Mouse (Mus musculus) intestine, postnatal 0 days (tissue): ENCODE measurements around the gene Polm. TPM values are rescaled to one million over a fixed set of nuclear protein-coding genes. Genes with fewer than 3 reads are reported as not detected.
A peak's percentile ranks its signal among the peaks of the same experiment; 100 is the strongest.

Source experiments
- ATAC-seq: fragments of 200-750 bp; cut with Nextera tagmentation; 2 replicates; pipeline ENCODE4 v1.8.0; 2017; ENCODE audit warnings: mild to moderate bottlenecking, moderate TSS enrichment, moderate library complexity
- H3K27ac ChIP-seq: fragments of 300-500 bp; sonication (generic); 2 replicates; pipeline ENCODE4 v1.5.1; 2014; ENCODE audit warnings: mild to moderate bottlenecking, low read depth, low read length, moderate library complexity
- H3K27me3 ChIP-seq: fragments of 300-500 bp; sonication (generic); replicated peaks from 2 replicates; pipeline ENCODE4 v1.6.1; 2014; ENCODE audit warnings: low read length, mixed read lengths; ENCODE audit not compliant: control insufficient read depth, insufficient read depth
- H3K36me3 ChIP-seq: fragments of 300-500 bp; sonication (generic); 2 replicates; pipeline ENCODE4 v1.6.1; 2014; ENCODE audit warnings: mild to moderate bottlenecking, moderate library complexity; ENCODE audit not compliant: control insufficient read depth, insufficient read depth
- H3K4me1 ChIP-seq: fragments of 300-500 bp; sonication (generic); replicated peaks from 2 replicates; pipeline ENCODE4 v1.6.1; 2014; ENCODE audit warnings: antibody characterized with exemption, low read length, mixed read lengths; ENCODE audit not compliant: control insufficient read depth, insufficient read depth
- H3K4me2 ChIP-seq: fragments of 300-500 bp; sonication (generic); replicated peaks from 2 replicates; pipeline ENCODE4 v1.6.1; 2014; ENCODE audit warnings: low read depth, mild to moderate bottlenecking, moderate library complexity
- H3K4me3 ChIP-seq: fragments of 300-500 bp; sonication (generic); 2 replicates; pipeline ENCODE4 v1.5.1; 2014; ENCODE audit warnings: low read depth, low read length
- H3K9ac ChIP-seq: fragments of 300-500 bp; sonication (generic); 2 replicates; pipeline ENCODE4 v1.6.1; 2014; ENCODE audit warnings: mild to moderate bottlenecking, low read depth, low read length
- H3K9me3 ChIP-seq: fragments of 300-500 bp; sonication (generic); 2 replicates; pipeline ENCODE4 v1.6.1; 2016; ENCODE audit warnings: mixed run types; ENCODE audit not compliant: control insufficient read depth
- CTCF ChIP-seq: sonication (generic); IDR thresholded peaks from 2 replicates; pipeline ENCODE4 v1.5.1; 2016; ENCODE audit warnings: low read depth, mild to moderate bottlenecking, control low read depth, antibody characterized with exemption, moderate library complexity
- WGBS: fragments of 180-500 bp; shearing (Covaris S2); extraction: QIAGEN DNeasy Blood & Tissue Kit; methylation state at CpG from one replicate; pipeline ENCODE4 v1.1.7; 2014; 5-methylcytosine and 5-hydroxymethylcytosine counted together
- polyA plus RNA-seq: library from polyadenylated mRNA; unstranded; fragments of >200 nt; fragmentation: Nextera tagmentation; extraction: Ambion mirVana; gene quantifications from 2 replicates; pipeline ENCODE4 v1.2.1, GENCODE M21; 2015

Polm gene
- polyA plus RNA-seq, 1 experiment from 2014 or later: 9.0 TPM

DNA sequence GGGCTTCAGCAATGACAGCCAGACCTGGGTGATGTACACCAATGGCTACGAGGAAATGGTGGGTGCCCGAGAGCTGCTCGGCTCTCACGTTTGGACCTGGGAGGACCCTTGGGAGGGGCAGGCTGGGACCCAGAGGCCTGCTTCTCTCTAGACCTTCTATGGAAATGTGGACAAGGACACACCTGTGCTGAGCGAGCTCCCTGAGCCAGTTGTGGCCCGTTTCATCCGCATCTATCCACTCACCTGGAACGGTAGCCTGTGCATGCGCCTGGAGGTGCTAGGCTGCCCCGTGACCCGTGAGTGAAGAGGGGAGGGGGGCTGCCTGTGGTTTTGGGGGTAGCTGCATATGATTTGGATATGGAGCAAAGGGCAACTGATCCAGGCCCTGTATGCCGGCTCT lies 30.5 kb upstream of the Polm start:
- 93% methylated on average over 12 of the region's 12 CpGs for WGBS

DNA sequence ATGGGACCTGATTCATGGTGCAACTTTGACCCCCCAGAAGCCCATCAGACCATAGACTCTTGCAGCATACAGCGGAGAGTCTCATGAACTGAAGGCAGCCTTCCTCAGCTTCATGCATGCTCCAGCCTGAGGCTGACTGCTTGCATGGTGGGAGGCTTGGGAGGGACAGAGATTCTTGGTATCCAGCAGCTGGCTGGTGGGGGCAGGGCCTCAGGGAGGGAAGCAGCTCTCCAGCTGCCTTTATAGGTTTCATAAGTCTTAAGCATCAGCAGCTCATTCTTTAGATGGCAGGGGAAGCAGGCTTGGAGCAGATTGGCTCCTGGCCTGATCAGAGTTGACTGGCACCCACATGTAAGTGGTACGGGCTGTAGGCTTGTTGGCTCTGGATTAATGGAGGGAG lies 29.4 kb upstream of the Polm start:
- no peak overlapping the region for H3K9ac ChIP-seq
- TF ChIP-seq CTCF: no peak
- no peak for ATAC-seq
- H3K9me3 ChIP-seq: no peaks in the 10 kb centered on the region
- WGBS: 91% methylated on average over 2 of the region's 2 CpGs
- peaks cover 8% of the 10 kb centered on the region; the same call in 1 of the 2 replicates for H3K27me3 ChIP-seq
- H3K27ac ChIP-seq: no peak overlapping the region
- H3K4me3 ChIP-seq: no peak overlapping the region
- H3K4me1 ChIP-seq: no peaks in the 10 kb centered on the region
- H3K4me2 ChIP-seq: no peak overlapping the region
- H3K36me3 ChIP-seq: peaks cover 23% of the 10 kb centered on the region

More for the DNA sequence above, 30.5 kb upstream of the Polm start:
- Histone ChIP-seq H3K9ac (no peak overlapping the region), H3K4me1 (no peaks in the 10 kb centered on the region), H3K4me3 (no peak overlapping the region), H3K27ac (no peak overlapping the region), H3K4me2 (no peak overlapping the region), H3K36me3 (peaks cover 34% of the 10 kb centered on the region), H3K9me3 (no peaks in the 10 kb centered on the region), H3K27me3 (no peaks in the 10 kb centered on the region)
- no peak for ATAC-seq
- no peak for TF ChIP-seq CTCF

DNA sequence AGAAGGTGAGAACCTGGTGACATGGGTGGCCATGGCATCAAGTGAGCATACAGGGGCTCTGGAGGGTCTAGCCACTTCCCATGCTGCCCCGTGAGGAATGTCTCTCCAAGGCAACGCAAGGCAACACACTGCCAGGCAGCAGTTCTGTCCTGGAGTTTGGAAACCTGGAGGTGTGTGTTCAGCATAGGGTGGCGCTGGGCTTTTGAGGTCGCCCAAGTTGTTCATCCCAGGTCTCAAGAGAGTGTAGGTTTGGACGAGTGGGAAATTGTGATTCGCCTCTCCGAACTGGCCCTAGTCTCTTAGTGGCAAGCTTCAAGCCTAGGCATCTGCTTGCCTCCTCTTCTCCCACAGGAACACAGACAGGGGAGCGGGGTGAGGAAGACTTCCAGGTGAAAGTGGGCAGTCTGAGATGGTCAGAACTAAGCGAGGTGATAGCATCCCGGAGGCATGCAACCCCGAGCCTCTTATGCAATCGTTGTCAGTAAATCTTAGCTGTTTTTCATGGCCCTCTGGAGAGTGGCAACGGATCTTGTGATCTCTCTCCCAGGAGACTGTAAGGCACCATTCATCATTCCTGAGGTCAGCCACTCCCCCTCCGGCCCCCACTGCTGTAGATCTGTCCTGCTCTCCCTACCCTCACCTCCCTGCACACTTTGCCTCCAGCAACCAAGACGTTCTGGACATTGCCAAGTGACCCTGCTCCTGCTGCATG lies 24.7 kb upstream of the Polm start:
- Histone ChIP-seq H3K4me2 (peak overlapping the region; percentile 76), H3K36me3 (no peaks in the 10 kb centered on the region; the same call in 1 of the 2 replicates), H3K4me3 (peak overlapping the region; percentile 46), H3K9ac (peak overlapping the region; percentile 40; the same call in 1 of the 2 replicates), H3K27me3 (peaks cover 14% of the 10 kb centered on the region; the same call in 1 of the 2 replicates), H3K27ac (no peak overlapping the region), H3K4me1 (no peaks in the 10 kb centered on the region), H3K9me3 (no peaks in the 10 kb centered on the region)
- no peak for ATAC-seq
- 19% methylated on average over 15 of the region's 15 CpGs for WGBS
- TF ChIP-seq CTCF: no peak

DNA sequence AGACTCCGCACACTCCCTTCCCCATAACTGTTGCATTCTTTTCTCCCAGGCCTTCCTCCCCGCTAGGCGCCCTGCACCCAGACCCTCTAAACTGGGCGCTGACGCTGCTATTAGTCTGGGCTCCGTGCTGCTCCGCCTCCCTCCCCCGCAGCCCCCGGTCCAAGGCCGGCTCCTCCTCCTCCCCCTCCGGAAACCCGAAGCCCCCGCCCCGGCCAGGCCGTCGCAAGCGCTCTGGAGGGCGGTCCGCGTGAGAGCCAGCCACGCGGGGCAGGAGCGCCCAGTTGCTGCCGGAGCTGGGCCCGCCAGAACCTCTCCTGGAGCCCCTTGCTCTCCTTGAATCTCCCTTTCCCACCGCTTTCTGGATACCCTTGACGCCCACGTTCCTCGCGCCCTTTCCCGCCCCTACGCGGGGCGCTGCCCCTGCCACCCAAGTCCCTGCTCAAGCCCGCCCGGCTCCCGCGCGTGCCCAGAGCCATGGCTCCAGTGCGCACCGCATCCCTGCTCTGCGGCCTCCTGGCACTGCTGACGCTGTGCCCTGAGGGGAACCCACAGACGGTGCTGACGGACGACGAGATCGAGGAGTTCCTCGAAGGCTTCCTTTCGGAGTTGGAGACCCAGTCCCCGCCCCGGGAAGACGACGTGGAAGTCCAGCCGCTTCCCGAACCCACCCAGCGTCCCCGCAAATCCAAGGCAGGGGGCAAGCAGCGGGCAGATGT lies 24.0 kb upstream of the Polm start, which contains the start of gene Aebp1:
Aebp1 (plus strand) TSS at position 270 of the 716 bp plus-strand sequence.
- 0 out of 2 replicates have a peak, but pooled peaks have one; percentile 1 for TF ChIP-seq CTCF
- Histone ChIP-seq H3K27ac (no peak within 1 kb of the TSS), H3K4me2 (peak within 1 kb of the TSS; percentile 76), H3K4me1 (no peaks in the 10 kb centered on the region), H3K27me3 (peaks cover 14% of the 10 kb centered on the region; the same call in 1 of the 2 replicates), H3K9ac (peak within 1 kb of the TSS; percentile 40), H3K4me3 (peak within 1 kb of the TSS; percentile 46), H3K9me3 (no peaks in the 10 kb centered on the region), H3K36me3 (no peaks in the 10 kb centered on the region; the same call in 1 of the 2 replicates)
- 0 out of 2 replicates have a peak, but pooled peaks have one; percentile 22 for ATAC-seq
- 2% methylated on average over 55 of the region's 59 CpGs for WGBS

DNA sequence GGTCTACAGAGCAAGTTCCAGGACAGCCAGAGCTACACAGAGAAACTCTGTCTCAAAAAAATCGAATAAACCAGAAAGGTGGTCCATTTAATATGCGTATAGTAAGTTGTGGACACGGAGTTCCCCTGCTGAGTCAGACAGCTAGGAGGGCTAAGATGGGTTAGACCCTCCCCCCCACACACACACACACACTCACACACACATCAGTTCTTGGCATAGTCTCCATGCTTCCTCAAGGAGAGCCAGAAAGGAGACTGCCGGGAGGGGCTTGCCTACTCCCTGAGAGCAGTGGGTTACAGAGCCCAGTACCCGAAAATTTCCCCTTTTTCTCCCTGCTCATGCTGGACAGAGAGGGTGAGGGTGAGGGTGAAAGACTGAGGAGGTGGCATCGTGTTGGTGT lies 22.8 kb upstream of the Polm start:
- 50% methylated on average over 6 of the region's 6 CpGs for WGBS
- H3K4me3 ChIP-seq: no peak overlapping the region
- peaks cover 14% of the 10 kb centered on the region; the same call in 1 of the 2 replicates for H3K27me3 ChIP-seq
- H3K9ac ChIP-seq: no peak overlapping the region
- TF ChIP-seq CTCF: no peak
- no peak for ATAC-seq
- no peaks in the 10 kb centered on the region; the same call in 1 of the 2 replicates for H3K36me3 ChIP-seq
- H3K27ac ChIP-seq: no peak overlapping the region
- no peaks in the 10 kb centered on the region for H3K9me3 ChIP-seq
- H3K4me1 ChIP-seq: no peaks in the 10 kb centered on the region
- H3K4me2 ChIP-seq: no peak overlapping the region

DNA sequence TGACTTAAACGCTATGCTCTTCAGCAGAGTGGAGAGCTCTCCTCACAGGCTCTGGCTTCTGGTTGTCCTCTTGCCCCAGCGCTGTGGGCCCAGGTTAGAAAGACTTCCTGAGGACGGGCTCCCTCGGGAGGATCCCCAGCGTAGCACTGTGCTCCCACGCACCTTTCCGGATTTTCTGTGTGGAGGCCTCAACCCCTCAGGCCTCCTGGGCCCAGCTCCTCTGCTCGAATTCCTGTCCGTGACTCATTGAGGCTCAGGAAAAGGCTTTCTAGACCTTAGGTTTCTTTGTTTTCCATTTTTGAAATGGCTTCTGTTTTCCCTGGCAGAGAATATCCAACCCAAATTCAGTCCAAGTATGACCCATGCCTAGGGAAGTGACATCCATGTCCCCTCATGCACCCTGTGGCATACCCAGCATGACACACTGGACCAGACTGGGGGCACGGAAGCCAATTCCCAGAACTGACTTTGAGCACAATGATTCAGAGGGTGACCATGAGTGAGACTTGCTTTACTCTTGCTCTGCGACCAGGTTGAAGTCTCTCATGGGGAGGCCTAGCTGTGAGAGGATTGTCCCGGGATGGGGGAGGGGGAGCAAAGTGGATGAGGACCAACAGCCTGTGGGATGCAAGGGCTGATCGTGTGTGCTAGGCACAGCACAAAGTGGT lies 22.2 kb upstream of the Polm start:
- TF ChIP-seq CTCF: no peak
- Histone ChIP-seq H3K27me3 (peaks cover 14% of the 10 kb centered on the region; the same call in 1 of the 2 replicates), H3K4me3 (no peak overlapping the region), H3K36me3 (no peaks in the 10 kb centered on the region; the same call in 1 of the 2 replicates), H3K4me1 (no peaks in the 10 kb centered on the region), H3K9me3 (no peaks in the 10 kb centered on the region), H3K27ac (no peak overlapping the region), H3K9ac (no peak overlapping the region), H3K4me2 (no peak overlapping the region)
- ATAC-seq: no peak
- WGBS: 90% methylated on average over 13 of the region's 13 CpGs
